Mouse (Mus musculus): ENCODE measurements around the gene Smpd2. TPM values are rescaled to one million over a fixed set of nuclear protein-coding genes. Genes with fewer than 3 reads are reported as not detected.

Smpd2 gene
- total and polyA plus RNA-seq, 2 experiments from 2014 or later, result 72.4 to 105 TPM

GRCm38 (mm10) chr10:41473782-41474468, 16.2 kb downstream of the Smpd2 start:
- no peaks in the 10 kb centered on the region for H3K27me3 ChIP-seq (ENCODE audit: control insufficient read depth, insufficient read depth, low read length)
- H3K9me3 ChIP-seq (replicated peaks; ENCODE audit: control insufficient read depth, low read length), result no peaks in the 10 kb centered on the region
- peak; percentile 85 for DNase-seq (ENCODE audit: low spot score)
- WGBS, result 17% methylated on average over 6 of the region's 6 CpGs
- H3K4me2 ChIP-seq (ENCODE audit: low read depth, low read length), result no peak overlapping the region
- no peak overlapping the region for H3K4me3 ChIP-seq (ENCODE audit: low read depth, low read length)
- peak; percentile 17 for ATAC-seq (ENCODE audit: insufficient read depth, low read depth)
- H3K36me3 ChIP-seq (replicated peaks; ENCODE audit: control insufficient read depth, insufficient read depth, low read length), result peaks cover 3% of the 10 kb centered on the region; the same call in 1 of the 2 replicates
- peak; percentile 91 for TF ChIP-seq EP300 (IDR thresholded peaks at IDR 0.05; ENCODE audit: low read depth)
- no peak for TF ChIP-seq CTCF (IDR thresholded peaks at IDR 0.05; ENCODE audit: low read depth)
- peak overlapping the region; percentile 85 for H3K27ac ChIP-seq (ENCODE audit: low read depth)
- no peak overlapping the region for H3K9ac ChIP-seq (replicated peaks; ENCODE audit: low read depth, low read length)
- H3K4me1 ChIP-seq (ENCODE audit: control insufficient read depth, insufficient read depth), result peaks cover 28% of the 10 kb centered on the region

- Histone ChIP-seq H3K27me3 (ENCODE audit: control insufficient read depth, insufficient read depth, low read length) (no peaks in the 10 kb centered on the region), H3K27ac (ENCODE audit: low read depth) (peak overlapping the region; percentile 85), H3K9ac (replicated peaks; ENCODE audit: low read depth, low read length) (no peak overlapping the region), H3K36me3 (replicated peaks; ENCODE audit: control insufficient read depth, insufficient read depth, low read length) (no peaks in the 10 kb centered on the region), H3K4me1 (ENCODE audit: control insufficient read depth, insufficient read depth) (peaks cover 25% of the 10 kb centered on the region), H3K4me3 (ENCODE audit: low read depth, low read length) (no peak overlapping the region), H3K9me3 (replicated peaks; ENCODE audit: control insufficient read depth, low read length) (no peaks in the 10 kb centered on the region), H3K4me2 (ENCODE audit: low read depth, low read length) (no peak overlapping the region)
- 74% methylated on average over 5 of the region's 5 CpGs for WGBS
- ATAC-seq (ENCODE audit: insufficient read depth, low read depth), result no peak
- no peak for TF ChIP-seq EP300 (IDR thresholded peaks at IDR 0.05; ENCODE audit: low read depth)
- TF ChIP-seq CTCF (IDR thresholded peaks at IDR 0.05; ENCODE audit: low read depth), result no peak
- DNase-seq (ENCODE audit: low spot score), result no peak
These were observed 17.1 kb downstream of the Smpd2 start for GRCm38 (mm10) chr10:41472962-41473481.

GRCm38 (mm10) chr10:41472534-41472933, 17.6 kb downstream of the Smpd2 start:
- Histone ChIP-seq H3K4me3 (ENCODE audit: low read depth, low read length) (no peak overlapping the region), H3K4me1 (ENCODE audit: control insufficient read depth, insufficient read depth) (peaks cover 23% of the 10 kb centered on the region), H3K27ac (ENCODE audit: low read depth) (no peak overlapping the region), H3K27me3 (ENCODE audit: control insufficient read depth, insufficient read depth, low read length) (no peaks in the 10 kb centered on the region), H3K9me3 (replicated peaks; ENCODE audit: control insufficient read depth, low read length) (no peaks in the 10 kb centered on the region), H3K4me2 (ENCODE audit: low read depth, low read length) (no peak overlapping the region), H3K9ac (replicated peaks; ENCODE audit: low read depth, low read length) (no peak overlapping the region), H3K36me3 (replicated peaks; ENCODE audit: control insufficient read depth, insufficient read depth, low read length) (no peaks in the 10 kb centered on the region)
- ATAC-seq (ENCODE audit: insufficient read depth, low read depth), result no peak
- no peak for DNase-seq (ENCODE audit: low spot score)
- no peak for TF ChIP-seq EP300 (IDR thresholded peaks at IDR 0.05; ENCODE audit: low read depth)
- no peak for TF ChIP-seq CTCF (IDR thresholded peaks at IDR 0.05; ENCODE audit: low read depth)

- 77% methylated on average over 3 of the region's 3 CpGs for WGBS
- no peak overlapping the region for H3K27ac ChIP-seq (ENCODE audit: low read depth)
- TF ChIP-seq EP300 (IDR thresholded peaks at IDR 0.05; ENCODE audit: low read depth) (no peak), CTCF (IDR thresholded peaks at IDR 0.05; ENCODE audit: low read depth) (no peak)
- H3K9me3 ChIP-seq (replicated peaks; ENCODE audit: control insufficient read depth, low read length), result no peaks in the 10 kb centered on the region
- ATAC-seq (ENCODE audit: insufficient read depth, low read depth) (no peak), DNase-seq (ENCODE audit: low spot score) (no peak)
- no peak overlapping the region for H3K4me3 ChIP-seq (ENCODE audit: low read depth, low read length)
- peaks cover 19% of the 10 kb centered on the region for H3K4me1 ChIP-seq (ENCODE audit: control insufficient read depth, insufficient read depth)
- no peak overlapping the region for H3K4me2 ChIP-seq (ENCODE audit: low read depth, low read length)
- no peak overlapping the region for H3K9ac ChIP-seq (replicated peaks; ENCODE audit: low read depth, low read length)
- no peaks in the 10 kb centered on the region; the same call in 1 of the 2 replicates for H3K36me3 ChIP-seq (replicated peaks; ENCODE audit: control insufficient read depth, insufficient read depth, low read length)
- no peaks in the 10 kb centered on the region for H3K27me3 ChIP-seq (ENCODE audit: control insufficient read depth, insufficient read depth, low read length)
These were observed 19.5 kb downstream of the Smpd2 start for GRCm38 (mm10) chr10:41470693-41471092.

GRCm38 (mm10) chr10:41467325-41467724, 22.8 kb downstream of the Smpd2 start:
- Histone ChIP-seq H3K27ac (ENCODE audit: low read depth) (no peak overlapping the region), H3K36me3 (replicated peaks; ENCODE audit: control insufficient read depth, insufficient read depth, low read length) (peaks cover 23% of the 10 kb centered on the region), H3K4me1 (ENCODE audit: control insufficient read depth, insufficient read depth) (no peaks in the 10 kb centered on the region), H3K9ac (replicated peaks; ENCODE audit: low read depth, low read length) (no peak overlapping the region), H3K9me3 (replicated peaks; ENCODE audit: control insufficient read depth, low read length) (no peaks in the 10 kb centered on the region), H3K4me3 (ENCODE audit: low read depth, low read length) (no peak overlapping the region), H3K27me3 (ENCODE audit: control insufficient read depth, insufficient read depth, low read length) (no peaks in the 10 kb centered on the region), H3K4me2 (ENCODE audit: low read depth, low read length) (no peak overlapping the region)
- DNase-seq (ENCODE audit: low spot score) (no peak), ATAC-seq (ENCODE audit: insufficient read depth, low read depth) (no peak)
- no peak for TF ChIP-seq CTCF (IDR thresholded peaks at IDR 0.05; ENCODE audit: low read depth)
- TF ChIP-seq EP300 (IDR thresholded peaks at IDR 0.05; ENCODE audit: low read depth), result no peak
- WGBS, result 67% methylated on average over 6 of the region's 6 CpGs
